Mouse (Mus musculus) embryonic facial prominence, embryonic 10.5 days (tissue): ENCODE data around the gene Ank3. TPM values are rescaled to one million over a fixed set of nuclear protein-coding genes. Genes with fewer than 3 reads are reported as not detected.

Experiments
- DNase-seq: peaks from one replicate; pipeline ENCODE4 v3.0.0-alpha.2; 2017; ENCODE audit warnings: low spot score
- H3K27ac ChIP-seq: fragments of 300-500 bp; sonication (generic); replicated peaks from 2 replicates; pipeline ENCODE4 v1.5.1; 2016; ENCODE audit warnings: mild to moderate bottlenecking
- H3K27me3 ChIP-seq: fragments of 300-500 bp; sonication (generic); replicated peaks from 2 replicates; pipeline ENCODE4 v1.6.1; 2016; ENCODE audit warnings: low read depth, mild to moderate bottlenecking; ENCODE audit not compliant: poor library complexity, severe bottlenecking
- H3K36me3 ChIP-seq: fragments of 300-500 bp; sonication (generic); replicated peaks from 2 replicates; pipeline ENCODE4 v1.6.1; 2016; ENCODE audit warnings: mild to moderate bottlenecking, moderate library complexity
- H3K4me1 ChIP-seq: fragments of 300-500 bp; sonication (generic); 2 replicates; pipeline ENCODE4 v1.6.1; 2016
- H3K4me3 ChIP-seq: fragments of 300-500 bp; sonication (generic); 2 replicates; pipeline ENCODE4 v1.5.1; 2016; ENCODE audit warnings: mild to moderate bottlenecking, moderate library complexity
- H3K9me3 ChIP-seq: fragments of 300-500 bp; sonication (generic); 2 replicates; pipeline ENCODE4 v1.6.1; 2016; ENCODE audit warnings: mild to moderate bottlenecking
- WGBS: fragments of 180-500 bp; shearing (Covaris S2); methylation state at CpG from one replicate; pipeline ENCODE4 v1.1.7; 2016; 5-methylcytosine and 5-hydroxymethylcytosine counted together
- polyA plus RNA-seq: library from polyadenylated mRNA; unstranded; fragments of >200 nt; fragmentation: Nextera tagmentation; extraction: Ambion mirVana; gene quantifications from 2 replicates; pipeline ENCODE4 v1.2.1, GENCODE M21; 2016

The Ank3 gene
- polyA plus RNA-seq, 1 experiment from 2014 or later: 36.9 TPM

- Histone ChIP-seq H3K4me3 (no peak overlapping the region), H3K9me3 (no peaks in the 10 kb centered on the region), H3K27me3 (no peaks in the 10 kb centered on the region), H3K36me3 (no peaks in the 10 kb centered on the region), H3K27ac (no peak overlapping the region), H3K4me1 (no peaks in the 10 kb centered on the region)
- no peak for DNase-seq
- 70% methylated on average over 7 of the region's 7 CpGs for WGBS
Observed at GRCm38 (mm10) chr10:69454480-69454879, 55.9 kb downstream of the Ank3 start.

GRCm38 (mm10) chr10:69464826-69465225 lies 66.3 kb downstream of the Ank3 start:
- no peak for DNase-seq
- Histone ChIP-seq H3K9me3 (no peaks in the 10 kb centered on the region), H3K4me1 (peaks cover 15% of the 10 kb centered on the region), H3K27ac (no peak overlapping the region), H3K36me3 (no peaks in the 10 kb centered on the region), H3K4me3 (no peak overlapping the region), H3K27me3 (no peaks in the 10 kb centered on the region)
- WGBS: 85% methylated on average over 4 of the region's 4 CpGs

- no peaks in the 10 kb centered on the region for H3K36me3 ChIP-seq
- H3K4me1 ChIP-seq: peaks cover 15% of the 10 kb centered on the region
- 74% methylated on average over 11 of the region's 11 CpGs for WGBS
- H3K27ac ChIP-seq: no peak overlapping the region
- no peaks in the 10 kb centered on the region for H3K9me3 ChIP-seq
- no peaks in the 10 kb centered on the region for H3K27me3 ChIP-seq
- no peak for DNase-seq
- no peak overlapping the region for H3K4me3 ChIP-seq
Observed at GRCm38 (mm10) chr10:69465558-69466200, 67.1 kb downstream of the Ank3 start.

GRCm38 (mm10) chr10:69466201-69466585 lies 67.6 kb downstream of the Ank3 start:
- no peaks in the 10 kb centered on the region for H3K36me3 ChIP-seq
- H3K27ac ChIP-seq: peak overlapping the region; percentile 14; the same call in 1 of the 2 replicates
- no peaks in the 10 kb centered on the region for H3K9me3 ChIP-seq
- DNase-seq: no peak
- H3K4me3 ChIP-seq: no peak overlapping the region
- H3K27me3 ChIP-seq: no peaks in the 10 kb centered on the region
- peaks cover 15% of the 10 kb centered on the region for H3K4me1 ChIP-seq
- 72% methylated on average over 2 of the region's 2 CpGs for WGBS

- Histone ChIP-seq H3K27ac (peak overlapping the region; percentile 14; the same call in 1 of the 2 replicates), H3K4me1 (peaks cover 15% of the 10 kb centered on the region), H3K36me3 (no peaks in the 10 kb centered on the region), H3K27me3 (no peaks in the 10 kb centered on the region), H3K9me3 (no peaks in the 10 kb centered on the region), H3K4me3 (no peak overlapping the region)
- DNase-seq: no peak
- 53% methylated on average over 4 of the region's 4 CpGs for WGBS
Observed at GRCm38 (mm10) chr10:69466586-69466985, 68.0 kb downstream of the Ank3 start.

- H3K9me3 ChIP-seq: no peaks in the 10 kb centered on the region
- no peak for DNase-seq
- H3K4me3 ChIP-seq: no peak overlapping the region
- H3K36me3 ChIP-seq: no peaks in the 10 kb centered on the region
- no peak overlapping the region for H3K27ac ChIP-seq
- WGBS: 85% methylated on average over 2 of the region's 2 CpGs
- no peaks in the 10 kb centered on the region for H3K27me3 ChIP-seq
- H3K4me1 ChIP-seq: peaks cover 15% of the 10 kb centered on the region
Observed at GRCm38 (mm10) chr10:69467182-69467581, 68.6 kb downstream of the Ank3 start.

GRCm38 (mm10) chr10:69471841-69472240 lies 73.3 kb downstream of the Ank3 start:
- DNase-seq: no peak
- H3K4me3 ChIP-seq: no peak overlapping the region
- no peaks in the 10 kb centered on the region for H3K9me3 ChIP-seq
- no peak overlapping the region for H3K27ac ChIP-seq
- H3K4me1 ChIP-seq: peaks cover under 1% of the 10 kb centered on the region
- no peaks in the 10 kb centered on the region for H3K36me3 ChIP-seq
- no peaks in the 10 kb centered on the region for H3K27me3 ChIP-seq
- 77% methylated on average over 4 of the region's 4 CpGs for WGBS

GRCm38 (mm10) chr10:69476871-69477270 lies 78.3 kb downstream of the Ank3 start:
- Histone ChIP-seq H3K9me3 (no peaks in the 10 kb centered on the region), H3K27me3 (no peaks in the 10 kb centered on the region), H3K4me3 (no peak overlapping the region), H3K27ac (no peak overlapping the region), H3K4me1 (0 out of 2 replicates have a peak, but pooled peaks cover 2% of the 10 kb centered on the region), H3K36me3 (no peaks in the 10 kb centered on the region)
- DNase-seq: no peak
- WGBS: 33% methylated on average over 1 of the region's 1 CpGs

- Histone ChIP-seq H3K27ac (no peak overlapping the region), H3K4me3 (no peak overlapping the region), H3K36me3 (no peaks in the 10 kb centered on the region), H3K9me3 (no peaks in the 10 kb centered on the region), H3K27me3 (no peaks in the 10 kb centered on the region), H3K4me1 (0 out of 2 replicates have a peak, but pooled peaks cover 2% of the 10 kb centered on the region)
- 70% methylated on average over 2 of the region's 2 CpGs for WGBS
- no peak for DNase-seq
Observed at GRCm38 (mm10) chr10:69477656-69478055, 79.1 kb downstream of the Ank3 start.

GRCm38 (mm10) chr10:69478831-69479230 lies 80.3 kb downstream of the Ank3 start:
- 60% methylated on average over 3 of the region's 3 CpGs for WGBS
- DNase-seq: no peak
- Histone ChIP-seq H3K27me3 (no peaks in the 10 kb centered on the region), H3K4me1 (0 out of 2 replicates have a peak, but pooled peaks cover 2% of the 10 kb centered on the region), H3K27ac (no peak overlapping the region), H3K36me3 (no peaks in the 10 kb centered on the region), H3K9me3 (no peaks in the 10 kb centered on the region), H3K4me3 (no peak overlapping the region)

- Histone ChIP-seq H3K9me3 (no peaks in the 10 kb centered on the region), H3K27ac (no peak overlapping the region), H3K4me1 (no peaks in the 10 kb centered on the region), H3K36me3 (no peaks in the 10 kb centered on the region), H3K4me3 (no peak overlapping the region), H3K27me3 (no peaks in the 10 kb centered on the region)
- 94% methylated on average over 6 of the region's 6 CpGs for WGBS
- no peak for DNase-seq
Observed at GRCm38 (mm10) chr10:69485191-69485786, 86.7 kb downstream of the Ank3 start.

- 84% methylated on average over 5 of the region's 5 CpGs for WGBS
- Histone ChIP-seq H3K27me3 (no peaks in the 10 kb centered on the region), H3K36me3 (no peaks in the 10 kb centered on the region), H3K4me1 (no peaks in the 10 kb centered on the region), H3K4me3 (no peak overlapping the region), H3K9me3 (no peaks in the 10 kb centered on the region), H3K27ac (no peak overlapping the region)
- DNase-seq: no peak
Observed at GRCm38 (mm10) chr10:69490182-69490581, 91.6 kb downstream of the Ank3 start.

- Histone ChIP-seq H3K9me3 (no peaks in the 10 kb centered on the region), H3K27ac (no peak overlapping the region), H3K27me3 (no peaks in the 10 kb centered on the region), H3K4me1 (no peaks in the 10 kb centered on the region), H3K4me3 (no peak overlapping the region), H3K36me3 (no peaks in the 10 kb centered on the region)
- DNase-seq: no peak
- 82% methylated on average over 5 of the region's 5 CpGs for WGBS
Observed at GRCm38 (mm10) chr10:69491975-69492374, 93.4 kb downstream of the Ank3 start.
